ENCODE assay signal across 10 mouse cellular contexts in genomic region chr2:14608606-14609005, GRCm38 (mm10). TPM values are rescaled to one million over a fixed set of nuclear protein-coding genes. Genes with fewer than 3 reads are reported as not detected.
A peak's percentile ranks its signal among the peaks of the same experiment; 100 is the strongest.
DNase-seq lines count a peak whose midpoint lies in the region; ATAC-seq lines count a peak whose summit lies in the region.
"Had no signal": no experiment of that assay in that cellular context is flagged by ENCODE, and none has a peak within 500 bp of the region (broad histone marks: within the 10 kb centered on the region; RNA-seq: fewer than 3 reads in every experiment).

No protein-coding gene starts in this region.

- DNase-seq in midbrain, embryonic 10.5 days (ENCODE audit: low spot score) = peak; percentile 45
- DNase-seq in embryonic facial prominence, embryonic 10.5 days (ENCODE audit: low spot score) = peak; percentile 33
- DNase-seq in heart, postnatal 10 days = peak; percentile 58 to 82
- DNase-seq in mesoderm, embryonic 11.5 days (ENCODE audit: low read depth, low spot score) = peak; percentile 30
- DNase-seq in kidney, adult 8-10 months = no peak
- DNase-seq in cerebellum, postnatal 10 days = no peak
- DNase-seq: forebrain, postnatal 0 days; kidney, adult 9 months had no signal

- H3K27me3 ChIP-seq in midbrain, embryonic 10.5 days (ENCODE audit: low read depth, poor library complexity, severe bottlenecking) = peaks cover 36% of the 10 kb centered on the region
- no peaks in the 10 kb centered on the region for H3K27me3 ChIP-seq in midbrain, embryonic 16.5 days (ENCODE audit: control insufficient read depth, insufficient read depth, low read depth, low read length)
- peaks cover 27% of the 10 kb centered on the region for H3K27me3 ChIP-seq in embryonic facial prominence, embryonic 10.5 days (replicated peaks; ENCODE audit: low read depth, poor library complexity, severe bottlenecking)
- H3K27me3 ChIP-seq: limb, embryonic 12.5 days had no signal

- no peak overlapping the region for H3K4me2 ChIP-seq in midbrain, embryonic 16.5 days (ENCODE audit: low read length)
- H3K4me2 ChIP-seq: limb, embryonic 12.5 days had no signal

- no peak overlapping the region for H3K9ac ChIP-seq in midbrain, embryonic 16.5 days (ENCODE audit: low read depth, low read length)
- H3K9ac ChIP-seq: forebrain, postnatal 0 days; limb, embryonic 12.5 days had no signal

- H3K9me3 ChIP-seq in midbrain, embryonic 10.5 days (replicated peaks) = no peaks in the 10 kb centered on the region
- H3K9me3 ChIP-seq in midbrain, embryonic 16.5 days (replicated peaks; ENCODE audit: control insufficient read depth, low read length, poor library complexity, severe bottlenecking) = no peaks in the 10 kb centered on the region
- H3K9me3 ChIP-seq in embryonic facial prominence, embryonic 10.5 days = no peaks in the 10 kb centered on the region
- H3K9me3 ChIP-seq: limb, embryonic 12.5 days had no signal

- no peak overlapping the region for H3K27ac ChIP-seq in midbrain, embryonic 10.5 days (replicated peaks)
- no peak overlapping the region for H3K27ac ChIP-seq in midbrain, embryonic 16.5 days (ENCODE audit: low read length)
- peak overlapping the region; percentile 7; the same call in 1 of the 2 replicates for H3K27ac ChIP-seq in embryonic facial prominence, embryonic 10.5 days (replicated peaks)
- H3K27ac ChIP-seq: limb, embryonic 12.5 days had no signal

- WGBS in midbrain, embryonic 10.5 days = 39% methylated on average over 4 of the region's 4 CpGs
- WGBS in midbrain, embryonic 16.5 days = 29% methylated on average over 4 of the region's 4 CpGs
- WGBS in embryonic facial prominence, embryonic 10.5 days = 43% methylated on average over 4 of the region's 4 CpGs

- H3K4me1 ChIP-seq in midbrain, embryonic 10.5 days = peaks cover 49% of the 10 kb centered on the region
- peaks cover 16% of the 10 kb centered on the region for H3K4me1 ChIP-seq in midbrain, embryonic 16.5 days (ENCODE audit: control insufficient read depth, insufficient read depth, low read length)
- H3K4me1 ChIP-seq in embryonic facial prominence, embryonic 10.5 days = peaks cover 30% of the 10 kb centered on the region

- intact Hi-C loops in heart, postnatal 10 days (cut with DNase I) = loop anchor here (5.0 kb wide), 1 partner anchor 34 kb away; no protein-coding TSS in a partner anchor

- no peak overlapping the region for H3K4me3 ChIP-seq in midbrain, embryonic 10.5 days
- no peak overlapping the region for H3K4me3 ChIP-seq in midbrain, embryonic 16.5 days (ENCODE audit: low read depth, low read length)
- no peak overlapping the region for H3K4me3 ChIP-seq in embryonic facial prominence, embryonic 10.5 days
- H3K4me3 ChIP-seq: limb, embryonic 12.5 days had no signal

- no peaks in the 10 kb centered on the region for H3K36me3 ChIP-seq in midbrain, embryonic 10.5 days
- H3K36me3 ChIP-seq in midbrain, embryonic 16.5 days (ENCODE audit: control insufficient read depth, insufficient read depth, low read length) = no peaks in the 10 kb centered on the region
- no peaks in the 10 kb centered on the region for H3K36me3 ChIP-seq in embryonic facial prominence, embryonic 10.5 days (replicated peaks)
- H3K36me3 ChIP-seq: limb, embryonic 12.5 days had no signal

- no peak for ATAC-seq in midbrain, embryonic 16.5 days
- ATAC-seq: forebrain, postnatal 0 days had no signal

RNA-seq across cellular contexts. Expression of gene Cacnb2, which starts 5.7 kb away (rescaled TPM):
- 1.7 and 1.8 TPM in 2 replicates for polyA plus RNA-seq in midbrain, embryonic 10.5 days (2016; fragmentation: Nextera tagmentation; extraction: Ambion mirVana)
- polyA plus RNA-seq in midbrain, embryonic 16.5 days (2015; fragmentation: Nextera tagmentation; extraction: Ambion mirVana) = 7.9 and 8.9 TPM in 2 replicates
- 1.5 and 2.2 TPM in 2 replicates for polyA plus RNA-seq in embryonic facial prominence, embryonic 10.5 days (2016; fragmentation: Nextera tagmentation; extraction: Ambion mirVana)
- total RNA-seq in heart, postnatal 10 days (2021) = 10 to 100 TPM; 60.1 to 74.8 TPM

Comparison
In these comparisons a context has a peak if more than half of its experiments do, and no peak if none do; other contexts are left out.
1. DNase-seq: peak in midbrain, embryonic 10.5 days (single experiment), embryonic facial prominence, embryonic 10.5 days (single experiment), heart, postnatal 10 days (2 of 2) and mesoderm, embryonic 11.5 days (single experiment); none in kidney, adult 8-10 months (0 of 2) and cerebellum, postnatal 10 days (0 of 2).